Mouse (Mus musculus) adrenal gland, adult (tissue): ENCODE measurements around the gene Fkbp9.

ENCODE experiments used
- DNase-seq, 2 experiments: peaks; one replicate each; pipeline ENCODE4 v3.0.0; 2022 to 2023; ENCODE audit warnings: low spot score in 1 of 2; ENCODE audit not compliant: inconsistent age in 2 of 2

Fkbp9 gene

GRCm38 (mm10) chr6:56831697-56832406, at the start of gene Fkbp9:
Gene Fkbp9, plus strand, starts transcription at chr6:56832059.
- peak; percentile 92 to 97 for DNase-seq

- no peak for DNase-seq
Measured at GRCm38 (mm10) chr6:56783561-56784272, 48.1 kb upstream of the Fkbp9 start.

- DNase-seq, result peak in 1 of 2 experiments; percentile 73
Measured at GRCm38 (mm10) chr6:56785068-56785467, 46.8 kb upstream of the Fkbp9 start.

- DNase-seq, result no peak
Measured at GRCm38 (mm10) chr6:56787668-56788067, 44.2 kb upstream of the Fkbp9 start.

GRCm38 (mm10) chr6:56789336-56789735, 42.5 kb upstream of the Fkbp9 start:
- no peak for DNase-seq

GRCm38 (mm10) chr6:56794834-56795233, 37.0 kb upstream of the Fkbp9 start:
- peak in 1 of 2 experiments; percentile 37 for DNase-seq

GRCm38 (mm10) chr6:56796232-56796631, 35.6 kb upstream of the Fkbp9 start:
- peak in 1 of 2 experiments; percentile 54 for DNase-seq

GRCm38 (mm10) chr6:56796668-56797141, 35.2 kb upstream of the Fkbp9 start:
- peak; percentile 48 to 82 for DNase-seq

GRCm38 (mm10) chr6:56797311-56798151, 34.3 kb upstream of the Fkbp9 start, which contains the start of gene Kbtbd2:
Gene Kbtbd2, minus strand, starts transcription at chr6:56797813.
- DNase-seq, result peak; percentile 97 to 98

GRCm38 (mm10) chr6:56798152-56798465, 33.8 kb upstream of the Fkbp9 start:
- DNase-seq, result no peak

GRCm38 (mm10) chr6:56805026-56805425, 26.8 kb upstream of the Fkbp9 start:
- no peak for DNase-seq

GRCm38 (mm10) chr6:56806195-56806594, 25.7 kb upstream of the Fkbp9 start:
- DNase-seq, result no peak

GRCm38 (mm10) chr6:56808656-56809055, 23.2 kb upstream of the Fkbp9 start:
- peak; percentile 34 to 83 for DNase-seq

GRCm38 (mm10) chr6:56813332-56813731, 18.5 kb upstream of the Fkbp9 start:
- DNase-seq, result no peak

GRCm38 (mm10) chr6:56818436-56819123, 13.3 kb upstream of the Fkbp9 start:
- no peak for DNase-seq

GRCm38 (mm10) chr6:56819124-56819487, 12.8 kb upstream of the Fkbp9 start:
- no peak for DNase-seq

GRCm38 (mm10) chr6:56825657-56826056, 6.2 kb upstream of the Fkbp9 start:
- DNase-seq, result no peak

GRCm38 (mm10) chr6:56832407-56832796, 543 bp downstream of the Fkbp9 start:
- no peak for DNase-seq

- peak in 1 of 2 experiments; percentile 50 for DNase-seq
Measured at GRCm38 (mm10) chr6:56832830-56833229, 971 bp downstream of the Fkbp9 start.

GRCm38 (mm10) chr6:56834769-56835168, 2.9 kb downstream of the Fkbp9 start:
- no peak for DNase-seq

GRCm38 (mm10) chr6:56835532-56835931, 3.7 kb downstream of the Fkbp9 start:
- DNase-seq, result no peak
